Mouse (Mus musculus): ENCODE data around the gene Snx18. TPM values are rescaled to one million over a fixed set of nuclear protein-coding genes. Genes with fewer than 3 reads are reported as not detected.

Snx18 gene
- polyA plus RNA-seq, 1 experiment from 2014 or later = 44.6 TPM

GRCm38 (mm10) chr13:113580400-113580790 is 38.0 kb downstream of the Snx18 start:
- H3K9me3 ChIP-seq = no peaks in the 10 kb centered on the region
- 83% methylated on average over 6 of the region's 6 CpGs for WGBS
- no peak for ATAC-seq (ENCODE audit: insufficient number of reproducible peaks, insufficient read depth, low FRiP score, low TSS enrichment)

DNA sequence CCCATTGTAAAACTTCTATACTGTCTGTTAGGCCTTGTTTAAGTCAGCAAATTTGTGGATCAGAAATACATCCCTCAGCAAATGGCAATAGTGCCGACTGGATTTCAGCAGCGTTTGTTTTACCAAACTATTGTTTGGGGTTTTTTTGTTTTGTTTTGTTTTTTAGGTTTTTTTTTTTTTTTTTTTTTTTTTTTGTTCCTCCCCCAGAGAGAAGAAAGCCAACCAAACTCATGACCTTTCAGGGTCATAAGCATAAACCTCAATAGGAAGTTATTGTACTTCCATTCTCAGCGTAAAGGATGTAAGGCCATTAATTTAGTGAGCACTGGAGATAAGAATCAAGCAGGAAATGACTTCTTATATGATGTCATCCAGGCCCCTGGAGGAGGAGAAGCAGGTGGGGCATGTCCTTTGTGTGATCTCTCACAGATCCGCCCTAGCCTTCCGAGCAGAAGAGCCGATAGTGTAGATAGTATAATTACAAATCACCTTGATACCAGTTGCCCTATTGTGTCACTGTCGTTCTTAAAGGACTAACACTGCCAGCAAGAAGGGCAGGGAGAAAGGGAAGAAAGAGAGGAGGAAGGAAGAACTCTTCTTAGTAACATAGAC is 38.5 kb downstream of the Snx18 start:
- 62% methylated on average over 7 of the region's 7 CpGs for WGBS
- Histone ChIP-seq H3K9ac (no peak overlapping the region), H3K4me3 (no peak overlapping the region), H3K9me3 (no peaks in the 10 kb centered on the region), H3K36me3 (no peaks in the 10 kb centered on the region), H3K4me1 (no peaks in the 10 kb centered on the region), H3K27ac (no peak overlapping the region), H3K4me2 (replicated peaks) (no peak overlapping the region), H3K27me3 (no peaks in the 10 kb centered on the region)
- no peak for ATAC-seq (ENCODE audit: insufficient number of reproducible peaks, insufficient read depth, low FRiP score, low TSS enrichment)

More at GRCm38 (mm10) chr13:113580400-113580790, 38.0 kb downstream of the Snx18 start:
- H3K9ac ChIP-seq = no peak overlapping the region
- no peak overlapping the region for H3K4me2 ChIP-seq (replicated peaks)
- H3K27me3 ChIP-seq = no peaks in the 10 kb centered on the region
- no peaks in the 10 kb centered on the region for H3K4me1 ChIP-seq
- no peaks in the 10 kb centered on the region for H3K36me3 ChIP-seq
- H3K27ac ChIP-seq = no peak overlapping the region
- H3K4me3 ChIP-seq = no peak overlapping the region

- Histone ChIP-seq H3K36me3 (no peaks in the 10 kb centered on the region), H3K4me3 (no peak overlapping the region), H3K9ac (no peak overlapping the region), H3K27ac (no peak overlapping the region), H3K9me3 (no peaks in the 10 kb centered on the region), H3K4me2 (replicated peaks) (no peak overlapping the region), H3K27me3 (no peaks in the 10 kb centered on the region), H3K4me1 (no peaks in the 10 kb centered on the region)
- WGBS = 85% methylated on average over 13 of the region's 13 CpGs
- no peak for ATAC-seq (ENCODE audit: insufficient number of reproducible peaks, insufficient read depth, low FRiP score, low TSS enrichment)
Observed at GRCm38 (mm10) chr13:113574232-113574631, 44.1 kb downstream of the Snx18 start.

DNA sequence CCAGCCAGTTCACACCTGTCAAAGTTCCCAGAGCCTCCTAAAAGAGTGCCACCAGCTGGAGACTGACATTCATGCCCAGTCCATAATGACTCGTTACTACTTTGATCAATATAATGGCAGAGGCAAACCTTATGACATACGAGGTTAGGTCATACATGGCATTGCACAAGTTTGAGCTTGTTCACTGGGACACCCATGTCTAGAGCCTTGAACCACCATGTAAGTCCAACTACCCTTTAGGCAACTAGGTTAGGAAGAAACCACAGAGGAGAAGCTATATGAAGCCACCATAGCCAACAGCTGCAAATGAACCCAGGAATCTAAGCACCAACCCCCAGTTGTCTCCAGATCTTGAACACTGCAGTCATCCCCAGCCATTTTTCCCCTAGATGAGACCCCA is 45.0 kb downstream of the Snx18 start:
- no peak overlapping the region for H3K4me2 ChIP-seq (replicated peaks)
- H3K36me3 ChIP-seq = no peaks in the 10 kb centered on the region
- H3K27ac ChIP-seq = no peak overlapping the region
- 89% methylated on average over 2 of the region's 2 CpGs for WGBS
- ATAC-seq (ENCODE audit: insufficient number of reproducible peaks, insufficient read depth, low FRiP score, low TSS enrichment) = no peak
- H3K27me3 ChIP-seq = no peaks in the 10 kb centered on the region
- H3K4me3 ChIP-seq = no peak overlapping the region
- H3K9ac ChIP-seq = no peak overlapping the region
- no peaks in the 10 kb centered on the region for H3K9me3 ChIP-seq
- H3K4me1 ChIP-seq = no peaks in the 10 kb centered on the region

GRCm38 (mm10) chr13:113572046-113572686 is 46.2 kb downstream of the Snx18 start:
- H3K4me3 ChIP-seq = no peak overlapping the region
- no peaks in the 10 kb centered on the region for H3K27me3 ChIP-seq
- H3K4me1 ChIP-seq = no peaks in the 10 kb centered on the region
- H3K9me3 ChIP-seq = 0 out of 2 replicates have a peak, but pooled peaks cover 5% of the 10 kb centered on the region
- no peak overlapping the region for H3K27ac ChIP-seq
- no peak overlapping the region for H3K9ac ChIP-seq
- no peak for ATAC-seq (ENCODE audit: insufficient number of reproducible peaks, insufficient read depth, low FRiP score, low TSS enrichment)
- no peak overlapping the region for H3K4me2 ChIP-seq (replicated peaks)
- WGBS = 85% methylated on average over 9 of the region's 9 CpGs
- H3K36me3 ChIP-seq = no peaks in the 10 kb centered on the region

DNA sequence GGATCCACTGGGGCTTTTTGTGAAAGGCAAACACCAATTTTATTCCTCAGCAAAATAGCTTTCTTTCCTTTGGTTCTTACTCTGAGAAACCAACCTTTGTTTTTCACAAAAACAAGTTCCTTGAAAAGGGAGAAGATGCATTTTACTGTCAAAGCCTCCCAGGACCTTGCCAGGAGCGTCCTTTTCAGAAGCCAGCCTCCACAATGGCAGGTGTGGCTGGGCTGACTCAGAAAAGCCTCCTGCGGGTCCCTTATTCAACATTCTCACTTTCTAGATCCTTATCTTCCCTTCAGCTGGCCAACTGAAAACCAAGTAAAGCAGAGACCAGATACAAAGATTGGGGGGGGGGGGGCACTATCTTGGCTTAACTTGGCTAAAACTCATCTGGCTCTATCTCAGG is 48.8 kb downstream of the Snx18 start:
- Histone ChIP-seq H3K27me3 (no peaks in the 10 kb centered on the region), H3K9ac (no peak overlapping the region), H3K4me3 (no peak overlapping the region), H3K27ac (no peak overlapping the region), H3K9me3 (0 out of 2 replicates have a peak, but pooled peaks cover 5% of the 10 kb centered on the region), H3K4me1 (no peaks in the 10 kb centered on the region), H3K4me2 (replicated peaks) (no peak overlapping the region), H3K36me3 (no peaks in the 10 kb centered on the region)
- ATAC-seq (ENCODE audit: insufficient number of reproducible peaks, insufficient read depth, low FRiP score, low TSS enrichment) = no peak
- WGBS = 19% methylated on average over 2 of the region's 2 CpGs

DNA sequence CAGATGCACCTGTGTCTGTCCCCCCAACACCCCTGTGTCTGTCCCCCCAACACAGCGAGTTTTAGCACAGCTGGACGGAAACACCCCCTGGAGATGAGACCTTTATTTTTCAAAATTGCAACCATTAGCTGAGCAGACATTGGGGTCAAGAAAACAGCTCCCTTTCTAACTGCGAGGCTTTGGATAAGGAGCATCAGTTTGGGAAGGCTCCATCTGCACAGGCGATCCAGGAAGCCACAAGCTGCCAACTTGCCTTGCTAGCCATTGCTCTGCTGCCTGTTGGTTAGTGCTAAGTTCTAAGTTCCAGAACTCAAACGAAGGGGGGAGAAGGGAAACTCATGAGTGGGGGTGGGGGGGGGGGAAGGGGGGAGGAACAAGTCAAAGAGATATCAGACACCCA is 51.4 kb downstream of the Snx18 start:
- ATAC-seq (ENCODE audit: insufficient number of reproducible peaks, insufficient read depth, low FRiP score, low TSS enrichment) = no peak
- Histone ChIP-seq H3K9me3 (0 out of 2 replicates have a peak, but pooled peaks cover 5% of the 10 kb centered on the region), H3K27me3 (no peaks in the 10 kb centered on the region), H3K4me1 (no peaks in the 10 kb centered on the region), H3K36me3 (no peaks in the 10 kb centered on the region), H3K4me2 (replicated peaks) (no peak overlapping the region), H3K27ac (no peak overlapping the region), H3K9ac (no peak overlapping the region), H3K4me3 (no peak overlapping the region)
- WGBS = 90% methylated on average over 5 of the region's 5 CpGs

DNA sequence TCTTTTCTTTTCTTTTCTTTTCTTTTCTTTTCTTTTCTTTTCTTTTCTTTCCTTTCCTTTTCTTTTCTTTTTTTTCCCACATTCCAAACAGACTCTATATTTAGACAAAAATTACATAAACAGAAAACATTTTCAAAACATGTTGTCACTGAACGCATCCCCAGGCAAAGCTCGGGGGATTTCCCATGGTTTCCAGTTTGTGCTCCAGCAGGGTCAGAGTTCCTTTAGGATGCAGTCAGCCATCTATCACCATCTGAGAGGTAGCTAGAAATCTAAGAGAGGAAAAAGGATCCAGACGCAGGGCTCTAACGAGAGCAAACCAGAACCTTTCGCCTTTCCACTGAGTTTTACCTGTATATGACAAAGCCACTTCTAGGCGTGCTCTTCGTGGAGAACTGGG is 52.0 kb downstream of the Snx18 start:
- Histone ChIP-seq H3K4me1 (no peaks in the 10 kb centered on the region), H3K9me3 (0 out of 2 replicates have a peak, but pooled peaks cover 6% of the 10 kb centered on the region), H3K36me3 (no peaks in the 10 kb centered on the region), H3K9ac (no peak overlapping the region), H3K27me3 (no peaks in the 10 kb centered on the region), H3K4me3 (no peak overlapping the region), H3K27ac (no peak overlapping the region), H3K4me2 (replicated peaks) (no peak overlapping the region)
- ATAC-seq (ENCODE audit: insufficient number of reproducible peaks, insufficient read depth, low FRiP score, low TSS enrichment) = no peak
- 91% methylated on average over 7 of the region's 7 CpGs for WGBS

DNA sequence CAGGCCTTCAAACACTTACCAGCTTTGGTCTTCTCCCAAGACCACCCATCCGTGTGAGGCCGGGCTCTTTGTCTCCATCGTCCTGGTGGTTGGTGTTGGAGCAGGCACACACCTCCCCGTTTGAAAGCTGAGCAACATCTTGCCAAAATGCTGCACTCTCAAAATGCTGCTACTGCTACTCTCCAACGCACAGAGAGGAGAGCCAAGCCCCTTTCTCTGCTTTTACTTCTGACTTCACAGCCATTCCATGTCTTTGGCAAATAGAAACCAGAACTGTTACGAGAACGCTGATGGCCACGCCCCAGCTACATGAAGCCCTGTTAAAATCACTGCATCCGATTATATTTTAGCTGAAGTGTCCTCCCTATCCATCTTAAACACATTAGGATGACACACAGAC is 58.7 kb downstream of the Snx18 start:
- H3K4me2 ChIP-seq (replicated peaks) = no peak overlapping the region
- no peaks in the 10 kb centered on the region for H3K27me3 ChIP-seq
- H3K4me3 ChIP-seq = no peak overlapping the region
- H3K4me1 ChIP-seq = no peaks in the 10 kb centered on the region
- WGBS = 85% methylated on average over 9 of the region's 9 CpGs
- H3K9ac ChIP-seq = no peak overlapping the region
- H3K9me3 ChIP-seq = 0 out of 2 replicates have a peak, but pooled peaks cover 4% of the 10 kb centered on the region
- ATAC-seq (ENCODE audit: insufficient number of reproducible peaks, insufficient read depth, low FRiP score, low TSS enrichment) = no peak
- H3K36me3 ChIP-seq = no peaks in the 10 kb centered on the region
- no peak overlapping the region for H3K27ac ChIP-seq

DNA sequence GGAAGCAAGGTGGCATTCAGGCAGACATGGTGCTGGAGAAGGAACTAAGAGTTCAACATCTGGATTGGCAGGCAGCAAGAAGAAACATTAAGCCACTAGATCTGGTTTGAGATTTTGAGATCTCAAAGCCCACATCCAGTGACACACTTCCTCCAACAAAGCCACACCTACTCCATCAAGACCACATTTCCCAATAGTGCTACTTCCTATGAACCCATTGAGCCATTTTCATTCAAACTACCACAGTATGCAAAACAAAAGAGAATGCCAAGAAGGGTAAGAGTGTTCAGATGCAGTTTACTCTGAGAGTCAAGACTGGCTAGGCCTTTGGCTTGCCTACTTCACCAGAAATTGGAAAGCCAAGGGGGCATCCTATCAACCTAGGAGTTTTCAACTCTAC is 61.8 kb downstream of the Snx18 start:
- no peak overlapping the region for H3K4me2 ChIP-seq (replicated peaks)
- no peaks in the 10 kb centered on the region for H3K27me3 ChIP-seq
- H3K4me1 ChIP-seq = no peaks in the 10 kb centered on the region
- no peak overlapping the region for H3K27ac ChIP-seq
- H3K36me3 ChIP-seq = no peaks in the 10 kb centered on the region
- 0 out of 2 replicates have a peak, but pooled peaks cover 4% of the 10 kb centered on the region for H3K9me3 ChIP-seq
- no peak overlapping the region for H3K9ac ChIP-seq
- no peak overlapping the region for H3K4me3 ChIP-seq
- no peak for ATAC-seq (ENCODE audit: insufficient number of reproducible peaks, insufficient read depth, low FRiP score, low TSS enrichment)

DNA sequence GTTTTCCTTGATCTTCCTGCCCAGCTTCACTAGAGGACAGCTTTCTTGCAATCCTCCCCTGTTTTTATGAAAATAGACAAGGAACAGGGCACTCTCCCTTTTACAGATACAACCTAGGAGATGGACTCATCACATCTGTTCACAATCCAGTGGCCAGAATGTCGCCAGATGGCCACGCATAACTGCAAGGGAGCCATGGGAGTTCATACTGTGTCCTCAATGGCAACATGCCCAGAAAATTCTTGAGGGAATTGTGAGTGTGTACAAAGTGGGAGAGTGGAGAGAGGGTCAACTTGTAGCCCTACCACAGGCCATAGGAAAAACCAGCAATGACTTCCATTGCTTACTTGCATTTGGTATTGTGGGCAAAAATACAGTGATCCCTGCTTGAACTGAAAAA is 63.1 kb downstream of the Snx18 start:
- Histone ChIP-seq H3K36me3 (no peaks in the 10 kb centered on the region), H3K9ac (no peak overlapping the region), H3K4me2 (replicated peaks) (no peak overlapping the region), H3K4me1 (no peaks in the 10 kb centered on the region), H3K27me3 (no peaks in the 10 kb centered on the region), H3K4me3 (no peak overlapping the region), H3K27ac (no peak overlapping the region), H3K9me3 (no peaks in the 10 kb centered on the region)
- WGBS = 78% methylated on average over 2 of the region's 2 CpGs
- no peak for ATAC-seq (ENCODE audit: insufficient number of reproducible peaks, insufficient read depth, low FRiP score, low TSS enrichment)

DNA sequence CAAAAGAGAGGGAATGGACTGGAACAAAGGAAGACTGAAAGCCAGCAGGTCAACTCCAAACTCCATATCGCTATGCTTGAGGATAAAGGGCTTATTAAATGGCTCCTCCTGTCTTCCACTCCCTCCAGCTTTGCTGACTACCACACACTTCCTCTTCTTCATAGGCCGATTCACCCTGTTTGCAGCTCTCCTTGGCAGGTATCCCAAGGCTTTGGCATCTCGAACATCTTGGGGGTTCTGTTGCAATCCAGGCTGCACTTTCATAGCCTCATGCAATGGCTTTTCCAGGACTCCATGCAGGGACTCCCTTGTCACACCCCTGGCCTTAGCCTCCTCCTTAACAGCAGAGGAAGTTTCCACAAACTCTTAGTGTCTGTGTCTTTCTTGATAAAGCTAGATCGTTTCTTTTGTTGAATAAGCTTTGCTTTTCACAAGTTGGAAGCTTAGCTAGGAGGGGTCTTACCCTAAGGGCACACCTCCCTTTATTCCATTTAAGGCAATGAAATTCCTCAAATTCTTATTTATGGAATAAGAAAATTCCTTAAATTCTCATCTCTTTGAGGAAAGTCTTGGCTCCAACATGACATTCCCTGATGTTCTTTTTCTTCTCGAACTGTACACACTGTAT is 64.6 kb downstream of the Snx18 start:
- Histone ChIP-seq H3K27ac (no peak overlapping the region), H3K27me3 (no peaks in the 10 kb centered on the region), H3K4me1 (no peaks in the 10 kb centered on the region), H3K4me2 (replicated peaks) (no peak overlapping the region), H3K9me3 (no peaks in the 10 kb centered on the region), H3K4me3 (no peak overlapping the region), H3K36me3 (no peaks in the 10 kb centered on the region), H3K9ac (no peak overlapping the region)
- ATAC-seq (ENCODE audit: insufficient number of reproducible peaks, insufficient read depth, low FRiP score, low TSS enrichment) = no peak
- WGBS = 78% methylated on average over 5 of the region's 5 CpGs

All from embryonic facial prominence, embryonic 12.5 days (tissue).